Mouse (Mus musculus): Measurements from ENCODE around the gene Cdh4.

DNA sequence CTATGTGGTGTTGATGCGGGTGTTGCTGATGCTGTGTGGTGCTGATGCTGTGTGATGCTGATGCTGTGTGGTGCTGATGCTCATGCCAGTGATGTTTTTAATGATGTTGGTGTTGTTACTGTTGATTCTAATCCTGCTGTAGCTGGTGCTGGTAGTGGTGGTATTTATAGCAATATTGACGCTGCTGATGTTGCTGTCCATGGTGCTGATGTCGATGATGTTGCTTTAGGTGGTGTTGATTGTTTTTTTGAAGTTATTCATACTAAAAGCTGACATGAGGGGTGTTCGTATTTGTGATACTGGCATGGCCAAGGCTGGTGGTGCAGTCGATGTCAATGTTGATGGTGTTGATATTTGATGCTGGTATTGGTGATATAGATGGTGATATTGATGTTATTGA is 173.7 kb downstream of the Cdh4 start:
- TF ChIP-seq CTCF (IDR thresholded peaks at IDR 0.05; ENCODE audit: low read depth) = no peak
- no peak for TF ChIP-seq EP300 (IDR thresholded peaks at IDR 0.05; ENCODE audit: low read depth)
